Mouse (Mus musculus) left cerebral cortex, adult 9 months (tissue): ENCODE measurements around the gene Stk38.

Experiments used
- DNase-seq, 2 experiments: peaks; one replicate each; pipeline ENCODE4 v3.0.0; 2022; ENCODE audit warnings: low spot score in 2 of 2

Stk38 gene

GRCm38 (mm10) chr17:28953251-28953650 is 54.5 kb downstream of the Stk38 start:
- DNase-seq, result no peak

- DNase-seq, result peak; percentile 55 to 88
Observed at GRCm38 (mm10) chr17:28951831-28952799, 55.7 kb downstream of the Stk38 start, which contains the start of gene Kctd20. TSS of gene Kctd20 (plus strand) at chr17:28951950.

GRCm38 (mm10) chr17:28950751-28951150 is 57.0 kb downstream of the Stk38 start:
- no peak for DNase-seq

- no peak for DNase-seq
Observed at GRCm38 (mm10) chr17:28948661-28949060, 59.1 kb downstream of the Stk38 start.

- no peak for DNase-seq
Observed at GRCm38 (mm10) chr17:28947011-28947939, 60.5 kb downstream of the Stk38 start.

GRCm38 (mm10) chr17:28944481-28944880 is 63.3 kb downstream of the Stk38 start:
- DNase-seq, result no peak

GRCm38 (mm10) chr17:28943740-28944139 is 64.1 kb downstream of the Stk38 start, which contains the start of gene Pxt1:
TSS of gene Pxt1 (minus strand) at chr17:28943840.
- no peak for DNase-seq

GRCm38 (mm10) chr17:28942101-28942500 is 65.7 kb downstream of the Stk38 start:
- no peak for DNase-seq

GRCm38 (mm10) chr17:28940776-28941555 is 66.8 kb downstream of the Stk38 start:
- DNase-seq, result no peak

- no peak for DNase-seq
Observed at GRCm38 (mm10) chr17:28936622-28937345, 71.0 kb downstream of the Stk38 start.

- DNase-seq, result no peak
Observed at GRCm38 (mm10) chr17:28936133-28936532, 71.7 kb downstream of the Stk38 start.

- DNase-seq, result no peak
Observed at GRCm38 (mm10) chr17:28934120-28934916, 73.5 kb downstream of the Stk38 start.

- no peak for DNase-seq
Observed at GRCm38 (mm10) chr17:28932274-28932673, 75.5 kb downstream of the Stk38 start.

- no peak for DNase-seq
Observed at GRCm38 (mm10) chr17:28931436-28932211, 76.2 kb downstream of the Stk38 start.

GRCm38 (mm10) chr17:28930392-28931074 is 77.3 kb downstream of the Stk38 start:
- DNase-seq, result no peak

- DNase-seq, result no peak
Observed at GRCm38 (mm10) chr17:28929369-28929768, 78.4 kb downstream of the Stk38 start.

GRCm38 (mm10) chr17:28928004-28928403 is 79.8 kb downstream of the Stk38 start:
- DNase-seq, result no peak

- no peak for DNase-seq
Observed at GRCm38 (mm10) chr17:28926866-28927635, 80.7 kb downstream of the Stk38 start.
